ENCODE assay signal across 8 mouse cellular contexts in genomic region chr1:132387943-132388342, GRCm38 (mm10). TPM values are rescaled to one million over a fixed set of nuclear protein-coding genes. Genes with fewer than 3 reads are reported as not detected.
DNase-seq lines count a peak whose midpoint lies in the region; ATAC-seq and TF ChIP-seq lines count a peak whose summit lies in the region.

No protein-coding gene starts in this region.

- no peak for ATAC-seq in embryonic facial prominence, embryonic 13.5 days (ENCODE audit: insufficient number of reproducible peaks, insufficient read depth, low FRiP score, low TSS enrichment, low read depth)
- ATAC-seq in hindbrain, embryonic 16.5 days = no peak
- no peak for ATAC-seq in midbrain, embryonic 13.5 days

- H3K27ac ChIP-seq in left cerebral cortex, adult 2 months = peak overlapping the region; percentile 83
- H3K27ac ChIP-seq in embryonic facial prominence, embryonic 13.5 days = peak overlapping the region; percentile 72
- H3K27ac ChIP-seq in hindbrain, embryonic 16.5 days (ENCODE audit: low read depth, low read length) = no peak overlapping the region
- H3K27ac ChIP-seq in midbrain, embryonic 13.5 days = peak overlapping the region; percentile 47; the same call in 1 of the 2 replicates

- peaks cover 70% of the 10 kb centered on the region for H3K4me1 ChIP-seq in embryonic facial prominence, embryonic 13.5 days
- peaks cover 59% of the 10 kb centered on the region for H3K4me1 ChIP-seq in hindbrain, embryonic 16.5 days (ENCODE audit: control insufficient read depth, insufficient read depth, low read depth, low read length)
- H3K4me1 ChIP-seq in midbrain, embryonic 13.5 days (replicated peaks) = peaks cover 80% of the 10 kb centered on the region

- no peak for DNase-seq in left cerebral cortex, adult 2 months (ENCODE audit: extremely low spot score in 1 of 2, low spot score in 2 of 2)
- DNase-seq in left cerebral cortex, adult 11 months (ENCODE audit: low spot score) = no peak
- no peak for DNase-seq in thymus, adult 18-20 months
- no peak for DNase-seq in layer of hippocampus, postnatal 36 days
- DNase-seq in gastrocnemius, postnatal 10 days = no peak

- no peak for TF ChIP-seq CTCF in left cerebral cortex, adult 2 months (IDR thresholded peaks at IDR 0.05)

- intact Hi-C loops in left cerebral cortex, adult 2 months (cut with DNase I) = no loop called here

- H3K4me3 ChIP-seq in left cerebral cortex, adult 2 months = peak overlapping the region; percentile 38
- H3K4me3 ChIP-seq in embryonic facial prominence, embryonic 13.5 days = peak overlapping the region; percentile 18; the same call in 1 of the 2 replicates
- H3K4me3 ChIP-seq in hindbrain, embryonic 16.5 days (ENCODE audit: low read length) = peak overlapping the region; percentile 6; the same call in 1 of the 2 replicates
- peak overlapping the region; percentile 78 for H3K4me3 ChIP-seq in midbrain, embryonic 13.5 days (replicated peaks)

- H3K9ac ChIP-seq in embryonic facial prominence, embryonic 13.5 days = peak overlapping the region; percentile 94; the same call in 1 of the 2 replicates
- H3K9ac ChIP-seq in hindbrain, embryonic 16.5 days (ENCODE audit: low read depth, low read length) = peak overlapping the region; percentile 7; the same call in 1 of the 2 replicates
- peak overlapping the region; percentile 97 for H3K9ac ChIP-seq in midbrain, embryonic 13.5 days (replicated peaks)

- no peaks in the 10 kb centered on the region for H3K27me3 ChIP-seq in embryonic facial prominence, embryonic 13.5 days
- no peaks in the 10 kb centered on the region for H3K27me3 ChIP-seq in hindbrain, embryonic 16.5 days (replicated peaks; ENCODE audit: control insufficient read depth, insufficient read depth, low read length)
- H3K27me3 ChIP-seq in midbrain, embryonic 13.5 days = no peaks in the 10 kb centered on the region

- peaks cover 9% of the 10 kb centered on the region; the same call in 1 of the 2 replicates for H3K36me3 ChIP-seq in embryonic facial prominence, embryonic 13.5 days
- no peaks in the 10 kb centered on the region for H3K36me3 ChIP-seq in hindbrain, embryonic 16.5 days (ENCODE audit: control insufficient read depth, insufficient read depth, low read length)
- H3K36me3 ChIP-seq in midbrain, embryonic 13.5 days = no peaks in the 10 kb centered on the region

- WGBS in embryonic facial prominence, embryonic 13.5 days = 21% methylated on average over 4 of the region's 4 CpGs
- WGBS in hindbrain, embryonic 16.5 days = 44% methylated on average over 4 of the region's 4 CpGs
- WGBS in midbrain, embryonic 13.5 days = 30% methylated on average over 4 of the region's 4 CpGs

- H3K9me3 ChIP-seq in embryonic facial prominence, embryonic 13.5 days = no peaks in the 10 kb centered on the region
- no peaks in the 10 kb centered on the region for H3K9me3 ChIP-seq in hindbrain, embryonic 16.5 days (ENCODE audit: control insufficient read depth, low read length)
- H3K9me3 ChIP-seq in midbrain, embryonic 13.5 days = no peaks in the 10 kb centered on the region

- peak overlapping the region; percentile 89 for H3K4me2 ChIP-seq in embryonic facial prominence, embryonic 13.5 days
- peak overlapping the region; percentile 91 for H3K4me2 ChIP-seq in hindbrain, embryonic 16.5 days (ENCODE audit: low read length)
- peak overlapping the region; percentile 91 for H3K4me2 ChIP-seq in midbrain, embryonic 13.5 days (replicated peaks)

RNA-seq across cellular contexts. Expression of gene Tmcc2, which starts 3.1 kb away (rescaled TPM):
- total RNA-seq in left cerebral cortex, adult 2 months (2021) = 100 to 1,000 TPM; 178 to 192 TPM
- 10.5 and 16.1 TPM in 2 replicates for polyA plus RNA-seq in embryonic facial prominence, embryonic 13.5 days (2015; fragmentation: Nextera tagmentation; extraction: Ambion mirVana)
- polyA plus RNA-seq in hindbrain, embryonic 16.5 days (2015; fragmentation: Nextera tagmentation; extraction: Ambion mirVana) = 26.6 and 35.5 TPM in 2 replicates
- polyA plus RNA-seq in midbrain, embryonic 13.5 days (2015; fragmentation: Nextera tagmentation; extraction: Ambion mirVana) = 21.0 and 26.1 TPM in 2 replicates
- total RNA-seq in layer of hippocampus, postnatal 36 days (2021) = 100 to 1,000 TPM; 240 to 247 TPM
- total RNA-seq in gastrocnemius, postnatal 10 days (2021) = 10 to 100 TPM; 24.8 to 30.7 TPM

RNA-seq across cellular contexts. Expression of gene Dstyk, which starts 29.4 kb away (rescaled TPM):
- total RNA-seq in left cerebral cortex, adult 2 months (2021) = 10 to 100 TPM; 44.9 to 45.5 TPM
- polyA plus RNA-seq in embryonic facial prominence, embryonic 13.5 days (2015; fragmentation: Nextera tagmentation; extraction: Ambion mirVana) = 16.1 and 17.7 TPM in 2 replicates
- 7.9 and 9.7 TPM in 2 replicates for polyA plus RNA-seq in hindbrain, embryonic 16.5 days (2015; fragmentation: Nextera tagmentation; extraction: Ambion mirVana)
- 10.9 and 12.9 TPM in 2 replicates for polyA plus RNA-seq in midbrain, embryonic 13.5 days (2015; fragmentation: Nextera tagmentation; extraction: Ambion mirVana)
- total RNA-seq in layer of hippocampus, postnatal 36 days (2021) = 10 to 100 TPM; 53.1 to 54.0 TPM
- total RNA-seq in gastrocnemius, postnatal 10 days (2021) = 10 to 100 TPM; 16.1 to 16.8 TPM

Comparison
In these comparisons a context has a peak if more than half of its experiments do, and no peak if none do; other contexts are left out.
1. H3K4me3 ChIP-seq: peak in every context shown above with its lines; median percentile 78 in midbrain, embryonic 13.5 days; 38 in left cerebral cortex, adult 2 months; 18 in embryonic facial prominence, embryonic 13.5 days; 6 in hindbrain, embryonic 16.5 days.
2. H3K9ac ChIP-seq: peak in every context shown above with its lines; median percentile 97 in midbrain, embryonic 13.5 days; 94 in embryonic facial prominence, embryonic 13.5 days; 7 in hindbrain, embryonic 16.5 days.
3. RNA of gene Tmcc2, which starts 3.1 kb away (total RNA-seq): 240 to 247 TPM in layer of hippocampus, postnatal 36 days and 178 to 192 TPM in left cerebral cortex, adult 2 months; 24.8 to 30.7 TPM in gastrocnemius, postnatal 10 days; every median in the first group is over 4 times any median in the second.
4. Peak in every context shown above with its lines, with median percentiles within 50 percentile points of each other: H3K4me2 ChIP-seq.